14 mouse cellular contexts compared by ENCODE assay signal in the genomic region with DNA sequence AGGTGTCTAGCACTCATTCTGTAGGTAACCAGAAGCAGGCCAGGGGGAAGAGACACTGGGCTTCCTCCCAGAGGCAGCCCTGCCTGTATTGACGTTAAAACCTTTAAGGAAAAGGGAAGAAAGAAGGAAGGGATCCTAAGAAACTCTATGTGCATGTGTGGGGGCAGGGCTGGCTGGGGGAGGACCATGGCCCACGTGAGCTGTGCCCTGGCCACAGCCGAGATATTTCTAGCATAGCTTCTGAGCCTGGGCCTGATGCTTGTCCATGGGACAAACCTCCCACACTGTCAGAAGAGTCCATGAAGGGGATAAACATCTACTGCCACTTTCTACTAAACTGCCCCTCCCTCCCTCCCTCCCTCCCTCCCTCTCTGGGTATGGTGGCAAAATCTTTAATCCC. TPM values are rescaled to one million over a fixed set of nuclear protein-coding genes. Genes with fewer than 3 reads are reported as not detected.
"Had no signal": no experiment of that assay in that cellular context is flagged by ENCODE, and none has a peak within 500 bp of the region (broad histone marks: within the 10 kb centered on the region; RNA-seq: fewer than 3 reads in every experiment).

No protein-coding gene starts in this region.

- H3K4me1 ChIP-seq: midbrain, embryonic 13.5 days had no signal

- H3K9ac ChIP-seq: intestine, embryonic 15.5 days; limb, embryonic 15.5 days; liver, embryonic 14.5 days; midbrain, embryonic 13.5 days had no signal

- H3K27ac ChIP-seq: intestine, embryonic 15.5 days; kidney, postnatal 0 days; left cerebral cortex, adult 2 months; limb, embryonic 15.5 days; liver, embryonic 14.5 days; midbrain, embryonic 13.5 days had no signal

- H3K27me3 ChIP-seq: intestine, embryonic 15.5 days; limb, embryonic 15.5 days; midbrain, embryonic 13.5 days had no signal

- DNase-seq: lung, adult 18-20 months; right cerebral cortex, postnatal 14 days; thymus, postnatal 4 days had no signal

- ATAC-seq: intestine, embryonic 15.5 days; midbrain, embryonic 13.5 days had no signal

- H3K36me3 ChIP-seq: intestine, embryonic 15.5 days; limb, embryonic 15.5 days; midbrain, embryonic 13.5 days had no signal

- H3K4me2 ChIP-seq: intestine, embryonic 15.5 days; limb, embryonic 15.5 days; midbrain, embryonic 13.5 days had no signal

- H3K9me3 ChIP-seq: intestine, embryonic 15.5 days; limb, embryonic 15.5 days; midbrain, embryonic 13.5 days had no signal

- H3K4me3 ChIP-seq: intestine, embryonic 15.5 days; left cerebral cortex, adult 2 months; limb, embryonic 15.5 days; midbrain, embryonic 13.5 days had no signal

RNA-seq across cellular contexts. Expression of gene Slc22a1, which starts 1.8 kb away (rescaled TPM):
- total RNA-seq: layer of hippocampus, adult 18-20 months; layer of hippocampus, postnatal 25 days; midbrain, postnatal 0 days had no signal
- polyA plus RNA-seq: limb, embryonic 11.5 days; limb, embryonic 15.5 days; midbrain, embryonic 13.5 days; midbrain, postnatal 0 days; neural tube, embryonic 14.5 days had no signal
